In genomic region chr1:81090400-81090799, GRCm38 (mm10) we compare ENCODE assay signal across 22 mouse cellular contexts. TPM values are rescaled to one million over a fixed set of nuclear protein-coding genes. Genes with fewer than 3 reads are reported as not detected.
"Had no signal": no experiment of that assay in that cellular context is flagged by ENCODE, and none has a peak within 500 bp of the region (broad histone marks: within the 10 kb centered on the region; RNA-seq: fewer than 3 reads in every experiment).

No protein-coding gene starts in this region.

- H3K4me1 ChIP-seq: liver, embryonic 13.5 days; liver, embryonic 15.5 days; lung, embryonic 15.5 days; megakaryocyte, embryonic 14.5 days had no signal

- H3K27ac ChIP-seq: liver, embryonic 13.5 days; liver, embryonic 15.5 days; lung, embryonic 15.5 days; macrophage; neural tube, embryonic 13.5 days; neural tube, embryonic 15.5 days had no signal

- H3K9ac ChIP-seq: liver, embryonic 13.5 days; liver, embryonic 15.5 days; liver, postnatal 0 days; lung, embryonic 15.5 days; neural tube, embryonic 13.5 days; neural tube, embryonic 15.5 days had no signal

- ATAC-seq: liver, postnatal 0 days; lung, postnatal 0 days had no signal

- H3K9me3 ChIP-seq: liver, embryonic 13.5 days; liver, embryonic 15.5 days; lung, embryonic 15.5 days; megakaryocyte, embryonic 14.5 days; neural tube, embryonic 13.5 days; neural tube, embryonic 15.5 days had no signal

- H3K27me3 ChIP-seq: liver, embryonic 13.5 days; liver, embryonic 15.5 days; lung, embryonic 15.5 days; megakaryocyte, embryonic 14.5 days; neural tube, embryonic 13.5 days; neural tube, embryonic 15.5 days had no signal

- H3K36me3 ChIP-seq: liver, embryonic 13.5 days; liver, embryonic 15.5 days; lung, embryonic 15.5 days; neural tube, embryonic 13.5 days; neural tube, embryonic 15.5 days had no signal

- H3K4me2 ChIP-seq: liver, embryonic 11.5 days; liver, embryonic 13.5 days; liver, embryonic 15.5 days; lung, embryonic 15.5 days; neural tube, embryonic 13.5 days; neural tube, embryonic 15.5 days had no signal

- DNase-seq: liver, embryonic 13.5 days; liver, postnatal 0 days; lung, adult 2 months; lung, postnatal 14 days; lung, postnatal 36 days; right cerebral cortex, adult 18-20 months; right cerebral cortex, postnatal 25 days; right cerebral cortex, postnatal 4 days; spleen, adult 18-20 months; thymus, adult 18-20 months; thymus, postnatal 14 days; thymus, postnatal 36 days had no signal

- H3K4me3 ChIP-seq: liver, embryonic 13.5 days; liver, embryonic 15.5 days; lung, embryonic 15.5 days; megakaryocyte, embryonic 14.5 days; myocyte; neural tube, embryonic 13.5 days; neural tube, embryonic 15.5 days had no signal

RNA-seq across cellular contexts. Expression of gene Nyap2, which starts 13.7 kb away (rescaled TPM):
- total RNA-seq: megakaryocyte progenitor cell, adult 5-6 weeks had no signal
- polyA plus RNA-seq: liver, embryonic 11.5 days; liver, embryonic 15.5 days; liver, postnatal 0 days; lung, adult 2 months; lung, postnatal 0 days had no signal
